Mouse (Mus musculus) ES-Bruce4 (cell line): ENCODE results near the gene Tlcd2. TPM values are rescaled to one million over a fixed set of nuclear protein-coding genes. Genes with fewer than 3 reads are reported as not detected.

Experiments
- H3K27ac ChIP-seq: 2 replicates; pipeline ENCODE4 v1.5.1; 2012; ENCODE audit warnings: low read length, inconsistent platforms; ENCODE audit not compliant: insufficient read depth
- H3K27me3 ChIP-seq: 2 replicates; pipeline ENCODE4 v1.6.1; 2012; ENCODE audit warnings: mild to moderate bottlenecking, low read length, inconsistent platforms; ENCODE audit not compliant: control insufficient read depth, poor library complexity, insufficient read depth, severe bottlenecking
- H3K36me3 ChIP-seq: 2 replicates; pipeline ENCODE4 v1.6.1; 2012; ENCODE audit warnings: inconsistent platforms, mild to moderate bottlenecking, low read length, moderate library complexity; ENCODE audit not compliant: control insufficient read depth, poor library complexity, insufficient read depth, severe bottlenecking
- H3K4me1 ChIP-seq: one replicate; pipeline ENCODE4 v1.8.1; 2011; ENCODE audit warnings: low read length; ENCODE audit not compliant: control insufficient read depth, insufficient read depth
- H3K4me3 ChIP-seq: 2 replicates; pipeline ENCODE4 v1.5.1; 2011; ENCODE audit warnings: low read depth, mild to moderate bottlenecking, low read length
- H3K9ac ChIP-seq: 2 replicates; pipeline ENCODE4 v1.6.1; 2012; ENCODE audit warnings: low read depth, mild to moderate bottlenecking, inconsistent platforms; ENCODE audit not compliant: poor library complexity, severe bottlenecking
- H3K9me3 ChIP-seq: replicated peaks from 2 replicates; pipeline ENCODE4 v1.6.1; 2012; ENCODE audit warnings: mild to moderate bottlenecking, low read length, inconsistent platforms; ENCODE audit not compliant: control insufficient read depth, poor library complexity, insufficient read depth, severe bottlenecking
- CTCF ChIP-seq: IDR thresholded peaks from one replicate; pipeline ENCODE4 v1.8.1; 2011; ENCODE audit warnings: low read depth, low read length
- EP300 ChIP-seq: IDR thresholded peaks from 2 replicates; pipeline ENCODE4 v1.6.1; 2011; ENCODE audit warnings: low read depth, low read length; ENCODE audit not compliant: insufficient read depth
- POLR2A ChIP-seq: IDR thresholded peaks from one replicate; pipeline ENCODE4 v1.8.1; 2011; ENCODE audit warnings: low read length; ENCODE audit not compliant: insufficient read depth
- polyA plus RNA-seq: library from polyadenylated mRNA; stranded (reverse); fragments of >200 nt; gene quantifications from 2 replicates; pipeline ENCODE4 v1.2.4, GENCODE M21; 2011; ENCODE audit warnings: low read depth; ENCODE audit not compliant: missing spikeins, insufficient read depth, insufficient read length

Gene Tlcd2
- polyA plus RNA-seq, 1 experiment = 6.8 TPM

DNA sequence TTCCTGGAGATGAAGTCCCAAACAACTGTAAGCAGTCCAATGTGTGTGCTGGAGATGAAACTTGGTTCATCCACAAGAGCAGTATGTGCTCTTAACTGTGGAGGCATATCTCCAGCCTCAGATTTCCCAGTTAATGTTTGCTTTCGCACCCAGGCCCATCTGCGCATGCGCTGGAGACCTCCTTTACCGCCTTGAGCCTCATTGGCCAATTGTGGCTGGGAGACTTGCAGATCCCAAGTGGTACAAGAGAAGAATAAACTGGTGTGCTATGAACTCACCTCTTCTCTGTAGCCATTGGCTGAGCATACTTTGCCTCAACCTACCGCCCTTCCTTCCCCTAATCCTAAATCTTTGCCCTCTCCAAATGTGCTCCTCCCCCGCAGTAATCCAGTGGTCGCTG, 11.9 kb downstream of the Tlcd2 start:
- Histone ChIP-seq H3K4me1 (no peaks in the 10 kb centered on the region), H3K4me3 (no peak overlapping the region), H3K9me3 (no peaks in the 10 kb centered on the region), H3K9ac (no peak overlapping the region), H3K27ac (no peak overlapping the region), H3K27me3 (no peaks in the 10 kb centered on the region), H3K36me3 (no peaks in the 10 kb centered on the region)
- TF ChIP-seq CTCF (no peak), POLR2A (no peak), EP300 (no peak)

- TF ChIP-seq CTCF (no peak), POLR2A (no peak), EP300 (no peak)
- H3K36me3 ChIP-seq = peaks cover 27% of the 10 kb centered on the region
- no peak overlapping the region for H3K27ac ChIP-seq
- H3K27me3 ChIP-seq = no peaks in the 10 kb centered on the region
- H3K4me1 ChIP-seq = no peaks in the 10 kb centered on the region
- no peak overlapping the region for H3K9ac ChIP-seq
- H3K4me3 ChIP-seq = no peak overlapping the region
- H3K9me3 ChIP-seq = no peaks in the 10 kb centered on the region
These were observed 24.7 kb downstream of the Tlcd2 start for GRCm38 (mm10) chr11:75486192-75486591.

DNA sequence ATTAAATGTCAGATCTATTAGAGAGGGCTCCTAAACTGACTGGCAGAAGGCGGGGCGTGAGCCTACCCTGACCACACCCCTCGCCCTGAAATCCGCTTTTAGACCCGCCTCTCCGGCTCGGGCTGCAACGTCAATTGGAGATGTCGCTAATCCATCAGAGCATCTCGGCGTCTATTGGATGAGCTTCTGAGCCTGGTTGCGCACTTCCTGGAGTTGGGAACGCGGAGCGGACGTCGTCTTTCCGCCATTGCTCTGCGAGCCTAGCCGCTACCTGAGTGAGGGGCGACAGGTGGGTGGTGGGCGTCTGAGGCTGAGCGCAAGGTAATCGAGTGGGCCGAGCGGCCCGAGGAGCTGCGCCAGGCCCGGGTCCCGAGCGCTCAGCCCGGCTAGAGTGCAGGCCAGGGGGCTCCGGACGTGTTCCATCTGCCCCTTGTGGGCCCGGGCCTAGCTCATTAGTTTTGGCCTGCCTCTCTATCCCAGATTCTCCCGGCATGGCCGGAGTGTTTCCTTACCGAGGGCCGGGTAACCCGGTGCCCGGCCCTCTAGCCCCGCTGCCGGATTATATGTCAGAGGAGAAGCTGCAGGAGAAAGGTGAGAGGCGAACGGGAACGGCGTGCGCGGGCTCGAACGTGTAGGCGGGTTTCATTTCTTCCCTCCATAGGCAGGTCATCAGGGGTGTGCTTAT, 25.2 kb downstream of the Tlcd2 start, which contains the start of gene Prpf8:
Prpf8 (plus strand) TSS at position 216 of the 685 bp plus-strand sequence.
- Histone ChIP-seq H3K9me3 (no peaks in the 10 kb centered on the region), H3K4me3 (peak within 1 kb of the TSS; percentile 84), H3K27ac (no peak within 1 kb of the TSS), H3K9ac (peak within 1 kb of the TSS; percentile 98), H3K27me3 (no peaks in the 10 kb centered on the region), H3K4me1 (no peaks in the 10 kb centered on the region), H3K36me3 (peaks cover 32% of the 10 kb centered on the region)
- 0 out of 2 replicates have a peak, but pooled peaks have one; percentile 10 for TF ChIP-seq EP300
- peak; percentile 56 for TF ChIP-seq POLR2A
- TF ChIP-seq CTCF = no peak

- Histone ChIP-seq H3K36me3 (peaks cover 40% of the 10 kb centered on the region), H3K27me3 (no peaks in the 10 kb centered on the region), H3K4me3 (peak overlapping the region; percentile 84), H3K27ac (no peak overlapping the region), H3K9me3 (no peaks in the 10 kb centered on the region), H3K4me1 (no peaks in the 10 kb centered on the region), H3K9ac (peak overlapping the region; percentile 98)
- no peak for TF ChIP-seq CTCF
These were observed 26.0 kb downstream of the Tlcd2 start for GRCm38 (mm10) chr11:75487496-75487895.

DNA sequence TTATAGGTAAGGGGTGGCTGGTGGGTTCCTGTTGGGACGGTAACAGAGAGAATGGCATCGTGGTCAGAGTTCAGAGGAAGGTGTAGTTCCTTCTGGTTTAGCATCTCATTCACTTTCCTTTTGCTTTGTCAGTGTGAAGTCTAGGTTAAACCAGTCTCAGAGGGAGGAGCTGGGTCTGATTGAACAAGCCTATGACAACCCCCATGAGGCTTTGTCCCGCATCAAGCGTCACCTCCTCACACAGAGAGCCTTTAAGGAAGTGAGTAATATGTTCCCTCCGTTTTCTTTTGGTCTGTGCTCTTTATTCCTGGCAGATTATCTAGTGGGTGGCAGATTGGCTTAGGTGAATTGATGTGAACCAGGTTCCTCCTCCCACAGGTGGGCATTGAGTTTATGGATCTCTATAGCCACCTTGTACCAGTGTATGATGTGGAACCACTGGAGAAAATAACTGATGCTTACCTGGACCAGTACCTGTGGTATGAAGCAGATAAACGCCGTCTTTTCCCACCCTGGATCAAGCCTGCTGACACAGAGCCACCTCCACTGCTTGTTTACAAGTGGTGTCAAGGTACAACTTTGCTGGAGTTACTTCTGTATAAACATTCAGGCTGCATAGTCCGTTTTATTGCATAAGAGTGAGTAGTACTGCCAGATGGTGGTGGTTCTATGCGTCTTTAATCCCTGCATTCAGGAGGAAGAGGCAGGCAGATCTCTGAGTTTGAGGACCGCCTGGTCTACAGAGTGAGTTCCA, 33.0 kb downstream of the Tlcd2 start:
- H3K27ac ChIP-seq = no peak overlapping the region
- no peak overlapping the region for H3K9ac ChIP-seq
- H3K4me1 ChIP-seq = no peaks in the 10 kb centered on the region
- TF ChIP-seq EP300 = no peak
- TF ChIP-seq CTCF = no peak
- no peaks in the 10 kb centered on the region for H3K27me3 ChIP-seq
- H3K9me3 ChIP-seq = no peaks in the 10 kb centered on the region
- peaks cover 96% of the 10 kb centered on the region for H3K36me3 ChIP-seq
- no peak overlapping the region for H3K4me3 ChIP-seq

- H3K9me3 ChIP-seq = no peaks in the 10 kb centered on the region
- H3K9ac ChIP-seq = no peak overlapping the region
- no peak overlapping the region for H3K27ac ChIP-seq
- peaks cover 95% of the 10 kb centered on the region for H3K36me3 ChIP-seq
- no peaks in the 10 kb centered on the region for H3K27me3 ChIP-seq
- H3K4me3 ChIP-seq = no peak overlapping the region
- TF ChIP-seq CTCF = no peak
- no peak for TF ChIP-seq POLR2A
- H3K4me1 ChIP-seq = no peaks in the 10 kb centered on the region
These were observed 36.6 kb downstream of the Tlcd2 start for GRCm38 (mm10) chr11:75498126-75498525.
